Mouse (Mus musculus): ENCODE results near the gene Gm3250.
"Not testable (repeated sequence)": the region's sequence is repeated elsewhere in the genome, so short reads cannot be mapped to it uniquely, and the experiment has no call there.

Gm3250 gene

DNA sequence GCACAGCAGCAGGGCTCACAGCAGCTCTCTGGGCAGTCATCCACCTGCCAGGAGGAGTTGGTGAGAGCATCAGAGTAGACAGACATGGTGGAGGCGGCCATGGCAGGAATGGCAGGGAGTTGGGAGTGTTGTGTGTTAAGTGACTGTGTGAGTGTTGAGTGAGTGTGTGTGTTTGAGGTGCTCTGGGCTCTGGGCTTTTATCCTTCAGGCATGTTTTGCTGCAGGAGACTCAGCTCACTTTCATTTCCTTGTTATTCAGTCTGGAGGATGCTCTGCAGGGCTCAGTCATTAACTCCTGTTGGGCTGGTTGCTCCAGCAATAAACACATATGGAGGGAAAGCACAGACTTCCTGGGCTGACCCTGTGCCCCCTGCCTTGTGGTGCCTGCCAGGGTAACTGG, at the start of gene Gm3250:
Gene Gm3250, minus strand, starts transcription at position 101 of the 400 bp plus-strand sequence.
- not testable (repeated sequence) for DNase-seq (ENCODE audit: low read depth, low spot score)

DNA sequence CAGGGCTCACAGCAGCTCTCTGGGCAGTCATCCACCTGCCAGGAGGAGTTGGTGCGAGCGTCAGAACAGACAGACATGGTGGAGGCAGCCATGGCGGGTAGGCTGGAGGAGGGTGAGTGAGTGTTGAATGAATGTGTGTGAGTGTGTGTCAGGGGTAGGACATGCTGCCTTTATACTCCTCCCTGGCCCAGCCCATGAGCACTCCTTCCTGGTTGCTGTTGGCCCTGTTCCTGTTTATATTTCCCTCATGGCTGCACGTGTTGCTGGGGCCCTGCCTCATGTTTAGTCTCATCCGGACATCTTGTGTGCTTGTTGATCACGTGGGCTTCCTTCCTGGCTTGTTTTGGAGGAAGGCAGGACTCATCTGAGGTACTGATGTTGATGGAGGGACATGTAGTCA, 44.6 kb upstream of the Gm3250 start, which contains the start of gene Krtap10-4:
Gene Krtap10-4, minus strand, starts transcription at position 145 of the 400 bp plus-strand sequence.
- DNase-seq (ENCODE audit: low read depth, low spot score), result no peak

DNA sequence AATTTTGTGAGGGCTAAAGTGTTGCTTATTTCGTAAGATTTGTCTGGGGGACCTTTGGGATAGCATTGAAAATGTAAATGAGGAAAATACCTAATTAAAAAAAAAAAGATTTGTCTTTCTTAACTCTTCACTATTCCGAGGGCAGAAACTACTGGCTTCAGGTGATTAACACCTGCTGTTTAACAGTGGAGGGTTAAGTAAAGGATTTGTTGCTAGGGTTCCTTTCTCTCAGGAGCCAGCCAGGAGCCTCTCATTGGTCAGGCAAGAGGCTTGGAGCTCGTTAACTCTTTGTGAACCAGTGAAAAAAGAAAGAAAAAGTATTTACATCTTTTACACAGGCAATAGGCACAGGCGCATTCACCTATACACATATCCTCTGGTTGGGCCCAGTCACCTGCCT, 36.9 kb upstream of the Gm3250 start:
- DNase-seq (ENCODE audit: low read depth, low spot score), result no peak

DNA sequence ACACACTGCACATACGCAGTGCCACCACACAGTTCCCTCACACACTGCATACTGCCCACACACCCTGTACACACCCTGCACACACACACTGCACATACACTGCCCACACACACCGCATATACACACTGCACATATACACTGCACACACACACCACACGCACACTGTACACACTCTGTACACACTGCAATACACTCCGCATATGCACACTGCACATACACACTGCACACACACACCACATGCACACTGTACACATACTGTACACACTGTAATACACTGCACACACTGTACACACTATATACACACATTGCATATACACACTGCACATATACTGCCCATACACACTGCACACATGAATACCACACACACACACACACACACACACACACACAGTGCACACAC, 36.2 kb upstream of the Gm3250 start:
- DNase-seq (ENCODE audit: low read depth, low spot score), result no peak

DNA sequence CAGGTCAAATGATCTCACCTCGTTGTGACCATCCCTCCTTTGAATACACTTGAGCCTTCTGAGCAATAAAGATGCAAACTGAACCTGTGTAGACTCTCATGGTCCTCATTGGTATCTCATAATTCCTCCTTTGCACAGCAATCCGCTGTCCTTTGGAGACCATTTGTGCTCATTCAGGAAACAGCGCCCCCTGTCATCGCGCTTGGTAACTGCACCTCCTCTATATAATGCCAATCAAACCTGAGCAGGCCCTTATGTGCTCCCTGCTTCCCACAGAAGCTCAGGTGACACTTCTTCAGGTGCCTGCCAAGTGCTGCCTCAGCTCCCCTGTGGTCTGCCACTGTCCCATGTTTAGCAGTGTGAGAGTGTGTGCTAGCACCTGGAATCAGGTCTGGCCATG, 33.2 kb upstream of the Gm3250 start:
- peak; percentile 28 for DNase-seq (ENCODE audit: low read depth, low spot score)

- DNase-seq (ENCODE audit: low read depth, low spot score), result no peak
Observed at GRCm38 (mm10) chr10:77814382-77814781, 32.0 kb upstream of the Gm3250 start, which contains the start of gene Gm2696. Gm2696 (plus strand) TSS chr10:77814682.

- DNase-seq (ENCODE audit: low read depth, low spot score), result no peak
Observed at GRCm38 (mm10) chr10:77811743-77812142, 29.4 kb upstream of the Gm3250 start, which contains the start of gene Gm9507. Gm9507 (minus strand) TSS chr10:77811843.

DNA sequence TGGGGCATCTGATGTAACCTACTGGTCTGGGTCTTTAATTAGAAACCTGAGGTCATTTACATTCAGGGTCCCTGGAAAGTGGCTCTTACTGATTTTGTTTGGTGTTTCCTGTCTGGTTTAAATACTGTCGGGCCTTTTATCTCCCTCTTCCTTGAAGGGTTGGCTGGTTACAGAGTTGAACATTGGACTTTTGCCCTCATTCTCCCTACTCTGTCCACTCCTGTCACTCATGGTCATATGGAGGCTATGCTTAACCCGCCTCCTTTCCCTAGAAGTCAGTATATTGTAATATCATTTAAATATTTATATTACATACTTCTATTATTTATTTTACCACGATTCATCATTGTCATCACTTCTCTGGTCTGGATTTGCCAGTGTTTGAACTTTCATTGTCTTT, 21.8 kb upstream of the Gm3250 start:
- no peak for DNase-seq (ENCODE audit: low read depth, low spot score)

GRCm38 (mm10) chr10:77798921-77799508, 16.7 kb upstream of the Gm3250 start, which contains the start of gene Gm19668:
Gm19668 (minus strand) TSS chr10:77799133.
- DNase-seq (ENCODE audit: low read depth, low spot score), result no peak

DNA sequence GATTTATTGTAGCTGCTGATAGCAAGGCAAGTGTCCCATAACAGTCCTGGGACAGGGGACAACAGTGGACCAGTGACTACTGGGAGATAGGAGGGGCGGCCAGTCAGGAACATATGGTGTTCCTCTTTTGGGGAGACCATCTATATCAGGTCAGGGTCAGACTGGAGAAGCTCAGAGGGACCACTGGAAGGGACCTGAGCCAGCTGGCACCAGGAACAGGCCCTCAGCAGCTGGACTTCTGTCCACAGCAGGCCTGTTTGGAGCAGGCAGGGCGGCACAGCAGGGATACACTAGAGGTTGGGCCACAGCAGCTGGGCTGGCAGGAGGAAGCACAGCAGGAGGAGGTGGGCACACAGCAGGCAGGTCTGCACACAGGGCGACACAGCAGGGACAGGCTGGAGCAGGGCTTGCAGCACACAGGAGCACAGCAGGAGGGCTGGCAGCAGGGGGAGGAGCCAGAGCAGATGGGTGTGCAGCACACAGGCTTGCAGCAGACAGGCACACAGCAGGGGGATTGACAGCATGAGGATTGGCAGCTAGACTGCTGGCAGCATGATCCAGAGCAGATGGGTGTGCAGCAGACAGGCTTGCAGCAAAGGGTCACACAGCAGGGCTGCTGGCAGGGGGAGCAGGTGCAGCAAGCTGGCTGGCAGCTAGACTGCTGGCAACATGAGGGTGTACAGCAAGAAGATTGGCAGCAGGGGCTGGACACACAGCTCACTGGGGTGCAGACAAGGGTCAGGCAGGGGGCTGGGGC, 16.0 kb upstream of the Gm3250 start:
- not testable (repeated sequence) for DNase-seq (ENCODE audit: low read depth, low spot score)

GRCm38 (mm10) chr10:77797677-77798076, 15.3 kb upstream of the Gm3250 start:
- DNase-seq (ENCODE audit: low read depth, low spot score), result no peak

GRCm38 (mm10) chr10:77794976-77795375, 12.6 kb upstream of the Gm3250 start, which contains the start of gene Gm9639:
Gm9639 (minus strand) TSS chr10:77795076.
- no peak for DNase-seq (ENCODE audit: low read depth, low spot score)

- DNase-seq (ENCODE audit: low read depth, low spot score), result no peak
Observed at GRCm38 (mm10) chr10:77788621-77789020, 6.3 kb upstream of the Gm3250 start.

- DNase-seq (ENCODE audit: low read depth, low spot score), result not testable (repeated sequence)
Observed at GRCm38 (mm10) chr10:77787876-77788275, 5.5 kb upstream of the Gm3250 start, which contains the start of gene Gm7137. Gm7137 (minus strand) TSS chr10:77788200.

DNA sequence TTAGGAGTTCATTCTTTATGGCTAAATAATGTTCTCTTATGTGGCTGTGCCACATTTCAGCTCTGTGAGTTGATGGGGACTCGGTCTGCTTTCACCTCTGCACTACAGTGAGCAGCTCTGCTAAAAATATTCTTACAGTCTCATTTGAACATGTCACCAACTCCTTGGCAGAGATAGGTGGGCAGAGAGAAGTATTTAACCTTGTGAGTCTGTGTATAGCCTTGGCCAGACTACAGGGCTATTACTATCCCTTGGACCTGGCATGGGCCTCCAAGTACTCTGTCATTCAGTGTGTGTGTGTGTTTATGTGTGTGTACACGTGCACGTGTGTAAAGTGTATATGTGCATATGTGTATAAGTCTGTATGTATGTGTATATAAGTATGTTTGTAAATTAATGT, 1.1 kb upstream of the Gm3250 start:
- not testable (repeated sequence) for DNase-seq (ENCODE audit: low read depth, low spot score)

GRCm38 (mm10) chr10:77776844-77777243, 5.5 kb downstream of the Gm3250 start, which contains the start of gene Gm7138:
Gm7138 (minus strand) TSS chr10:77776944.
- DNase-seq (ENCODE audit: low read depth, low spot score), result not testable (repeated sequence)

DNA sequence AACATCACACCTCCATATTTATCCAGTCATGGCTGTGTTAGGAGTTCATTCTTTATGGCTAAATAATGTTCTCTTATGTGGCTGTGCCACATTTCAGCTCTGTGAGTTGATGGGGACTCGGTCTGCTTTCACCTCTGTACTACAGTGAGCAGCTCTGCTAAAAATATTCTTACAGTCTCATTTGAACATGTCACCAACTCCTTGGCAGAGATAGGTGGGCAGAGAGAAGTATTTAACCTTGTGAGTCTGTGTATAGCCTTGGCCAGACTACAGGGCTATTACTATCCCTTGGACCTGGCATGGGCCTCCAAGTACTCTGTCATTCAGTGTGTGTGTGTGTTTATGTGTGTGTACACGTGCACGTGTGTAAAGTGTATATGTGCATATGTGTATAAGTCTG, 10.2 kb downstream of the Gm3250 start:
- DNase-seq (ENCODE audit: low read depth, low spot score), result not testable (repeated sequence)

GRCm38 (mm10) chr10:77771225-77771624, 11.1 kb downstream of the Gm3250 start, which contains the start of gene Gm3238:
Gm3238 (minus strand) TSS chr10:77771325.
- not testable (repeated sequence) for DNase-seq (ENCODE audit: low read depth, low spot score)

GRCm38 (mm10) chr10:77769727-77770126, 12.6 kb downstream of the Gm3250 start:
- DNase-seq (ENCODE audit: low read depth, low spot score), result no peak

GRCm38 (mm10) chr10:77759582-77759981, 22.8 kb downstream of the Gm3250 start, which contains the start of gene Gm3233:
Gm3233 (minus strand) TSS chr10:77759682.
- not testable (repeated sequence) for DNase-seq (ENCODE audit: low read depth, low spot score)

DNA sequence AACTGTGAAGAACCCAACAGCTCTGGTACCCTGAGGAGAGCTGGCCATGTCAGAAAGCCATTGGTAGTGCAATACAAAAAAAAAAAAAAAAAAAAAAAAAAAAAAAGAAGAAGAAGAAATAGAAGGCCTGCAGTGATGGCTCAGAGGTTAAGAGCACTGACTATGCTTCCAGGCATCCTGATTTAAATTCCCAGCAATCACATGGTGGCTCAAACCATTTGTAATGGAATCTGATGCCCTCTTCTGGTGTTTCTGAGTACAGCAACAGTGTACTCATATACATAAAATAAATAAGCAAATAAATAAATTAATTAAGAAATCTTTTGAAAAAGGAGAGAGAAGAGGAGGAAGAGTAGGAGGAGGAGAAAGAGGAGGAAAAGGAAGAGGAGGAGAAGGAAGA, 28.9 kb downstream of the Gm3250 start:
- peak; percentile 38 for DNase-seq (ENCODE audit: low read depth, low spot score)

DNA sequence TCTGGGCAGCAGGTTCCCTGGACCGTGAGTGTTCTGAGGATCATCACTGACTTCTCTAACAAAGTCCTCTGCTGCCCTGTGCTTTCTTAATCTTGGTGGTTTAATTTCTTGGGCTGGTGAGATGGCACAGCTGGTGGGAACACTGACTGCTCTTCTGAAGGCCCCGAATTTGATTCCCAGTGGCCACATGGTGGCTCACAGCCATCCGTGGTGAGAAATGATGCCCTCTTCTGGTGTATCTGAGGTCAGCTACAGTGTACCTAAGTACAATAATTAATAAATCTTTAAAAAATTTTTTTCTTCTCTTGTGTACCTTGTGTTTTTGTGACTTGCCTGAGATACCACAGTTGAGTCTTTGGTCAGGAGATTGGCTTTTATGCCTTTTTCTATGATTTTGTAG, 30.0 kb downstream of the Gm3250 start:
- DNase-seq (ENCODE audit: low read depth, low spot score), result not testable (repeated sequence)

Measured in 3T3-L1 (cell line).